Mouse (Mus musculus) natural killer cell, adult 2 months (primary cell): ENCODE results near the gene Stn1.
A peak's percentile ranks its signal among the peaks of the same experiment; 100 is the strongest.

Experiments
- DNase-seq, 2 experiments: peaks; one replicate each; pipeline ENCODE4 v3.0.0; 2022; ENCODE audit warnings: low spot score in 2 of 2

Gene Stn1

DNA sequence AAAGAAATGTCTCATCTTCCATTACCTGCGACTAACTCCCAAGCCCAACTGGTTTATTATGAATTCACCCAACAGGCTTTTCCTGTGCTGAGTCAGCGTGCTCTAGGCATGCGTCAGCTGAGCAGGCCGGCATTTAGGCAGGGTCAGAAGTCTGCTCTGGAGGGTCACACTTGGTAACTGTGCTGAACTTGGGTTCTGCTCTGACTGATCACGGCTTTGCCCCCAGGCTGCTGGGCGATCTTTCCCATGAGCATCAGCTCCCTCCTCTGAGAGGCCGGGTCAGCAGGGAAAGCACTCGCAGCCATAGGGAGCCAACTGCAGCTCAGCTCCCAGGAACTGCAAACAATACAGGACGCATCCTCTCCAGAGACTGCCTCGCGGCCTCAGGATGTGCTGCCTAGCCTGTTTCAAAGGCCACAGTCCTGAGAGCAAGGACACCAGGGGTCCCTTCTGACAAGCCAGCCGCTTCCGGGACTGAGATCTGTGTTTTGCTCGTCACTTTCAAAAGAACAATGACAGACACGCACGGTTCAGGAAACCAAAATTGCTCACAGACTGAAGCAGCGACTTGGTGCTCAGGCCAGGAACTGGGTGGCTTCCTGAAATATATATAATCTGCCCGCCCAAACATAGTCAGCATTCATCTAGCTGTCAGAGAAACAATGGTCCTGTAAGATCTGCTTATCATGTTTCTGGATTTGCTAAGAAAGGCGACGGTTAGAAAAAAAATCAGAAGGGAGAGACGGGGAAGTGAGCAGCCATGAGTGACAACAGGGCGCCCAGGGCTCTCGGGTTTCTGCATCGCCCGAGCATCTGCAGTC lies 26.6 kb downstream of the Stn1 start:
- DNase-seq = peak; percentile 57 to 72

DNA sequence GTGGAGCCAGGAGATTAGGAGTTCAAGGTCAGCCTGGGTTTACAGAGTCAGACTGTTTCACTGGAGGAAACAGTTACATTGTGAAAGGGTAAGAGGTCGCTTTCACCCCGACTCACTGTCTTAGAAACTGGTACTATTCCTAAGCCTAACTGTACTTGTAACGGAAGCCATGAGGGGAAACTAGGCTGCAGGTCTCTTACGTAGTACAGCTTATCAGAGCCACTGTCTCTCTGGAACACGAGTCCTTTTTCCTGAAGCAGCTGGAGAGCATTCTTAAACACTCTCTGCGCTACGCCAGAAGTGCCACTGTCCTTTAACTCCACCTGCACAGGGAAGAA lies 27.2 kb downstream of the Stn1 start:
- DNase-seq = no peak

DNA sequence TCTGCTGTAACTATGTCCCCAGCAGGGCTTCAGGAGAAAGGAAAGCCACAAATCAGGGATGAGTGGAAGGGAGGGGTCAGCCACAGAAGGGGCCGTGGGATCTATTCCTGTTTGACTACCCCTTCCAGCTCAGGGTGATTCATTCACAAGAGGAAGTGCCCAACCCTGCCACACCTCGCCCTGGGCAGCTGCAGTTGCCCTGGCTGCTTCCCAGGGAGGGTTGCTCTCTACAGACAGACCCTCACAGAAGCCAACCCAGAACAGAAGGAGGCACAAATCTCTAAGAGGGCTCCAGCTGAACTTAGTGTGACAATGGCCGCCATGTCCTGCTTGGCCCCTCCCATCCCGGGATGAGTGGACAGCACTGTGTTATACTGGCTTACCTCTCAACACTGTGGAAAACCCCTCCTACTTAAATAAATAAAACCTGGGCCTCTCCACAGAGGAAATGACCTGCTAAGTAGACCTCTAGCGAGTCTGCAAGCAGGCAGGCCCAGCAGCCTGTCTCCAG lies 28.5 kb downstream of the Stn1 start:
- peak in 1 of 2 experiments; percentile 45 for DNase-seq

DNA sequence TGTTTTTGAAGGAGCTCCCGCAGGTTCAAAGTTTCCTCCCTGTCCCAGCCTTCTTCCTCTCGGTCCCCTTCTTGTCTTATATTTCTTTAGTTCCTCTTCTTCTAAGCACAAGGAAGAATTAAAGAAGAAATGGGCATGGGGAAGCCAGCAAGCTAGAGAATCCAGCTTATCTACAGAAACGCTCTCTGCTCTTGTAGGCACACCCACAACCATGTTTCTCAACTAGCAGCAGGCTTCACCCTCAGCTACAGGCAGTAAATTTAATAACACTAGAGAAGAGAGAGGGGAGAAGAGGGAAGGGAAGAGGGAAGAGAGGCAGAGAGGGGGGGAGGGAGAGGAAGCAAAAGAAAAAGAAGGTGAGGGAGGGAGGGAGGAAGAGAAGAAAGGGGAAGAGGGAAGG lies 29.1 kb downstream of the Stn1 start:
- no peak for DNase-seq

DNA sequence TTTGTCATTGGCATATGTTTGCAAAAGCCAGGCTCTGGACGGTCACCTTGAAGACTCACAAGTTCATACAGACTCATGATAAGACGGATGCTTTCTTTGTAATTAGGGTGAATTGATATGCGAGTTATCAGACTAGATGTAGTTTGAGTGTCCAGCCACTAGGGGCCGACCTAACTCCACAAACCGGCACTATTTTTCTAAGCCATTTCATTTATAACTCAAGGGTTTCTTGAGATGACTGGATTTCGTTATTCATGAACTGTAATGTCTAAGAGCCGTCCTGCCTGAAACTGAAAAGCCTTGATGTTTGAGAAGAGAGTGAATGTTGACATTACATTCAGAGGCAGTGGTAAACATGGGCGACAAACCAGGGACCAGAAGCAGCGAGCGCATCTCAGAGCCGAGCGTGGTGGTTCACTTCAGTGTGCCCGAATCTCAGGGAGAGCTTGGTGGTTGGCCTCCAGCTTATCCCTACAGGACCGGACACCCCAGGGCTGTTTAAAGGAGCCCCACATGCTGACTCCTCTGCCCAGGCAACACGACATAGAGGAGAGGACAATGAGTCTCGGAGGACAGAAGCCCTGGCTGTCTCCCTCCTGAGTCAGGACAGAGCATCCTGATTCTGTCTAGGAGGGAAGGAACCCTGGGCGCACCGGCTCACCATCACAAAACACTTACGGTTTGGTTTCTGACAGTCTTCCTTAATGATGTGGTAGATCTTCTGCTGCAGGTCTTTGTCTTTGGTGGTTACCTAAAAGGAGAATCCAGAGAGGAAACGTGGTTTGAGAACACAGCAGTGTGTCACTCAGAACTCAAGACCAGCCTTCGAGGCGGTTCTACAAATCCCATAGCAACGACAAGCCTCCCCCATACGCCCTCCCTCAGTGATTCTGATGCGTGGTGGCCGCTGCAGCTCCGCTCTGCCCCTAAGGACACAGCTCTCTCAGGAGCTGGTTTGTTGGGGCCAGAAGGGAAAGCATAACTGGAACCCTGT lies 29.9 kb downstream of the Stn1 start:
- DNase-seq = peak; percentile 66 to 75

DNA sequence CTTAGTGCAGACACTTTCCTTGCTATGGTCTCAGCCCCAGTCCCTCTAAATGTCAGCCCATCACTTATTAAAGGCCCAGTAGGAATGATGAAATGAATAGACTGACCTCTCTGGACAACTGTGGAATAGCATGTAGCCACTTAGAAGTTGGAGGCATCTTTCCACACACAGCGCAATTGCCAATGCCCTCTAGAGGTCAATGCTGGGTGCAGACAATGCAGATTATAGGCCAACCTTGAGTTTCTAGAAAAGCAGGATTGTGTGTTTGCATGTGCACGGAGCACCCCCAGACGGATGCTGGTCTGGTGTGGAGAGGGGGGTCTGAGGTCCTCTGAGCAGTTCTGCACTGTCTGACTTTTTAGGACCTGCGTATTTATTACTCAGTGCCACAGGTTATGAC lies 33.7 kb downstream of the Stn1 start:
- DNase-seq = peak in 1 of 2 experiments; percentile 29

DNA sequence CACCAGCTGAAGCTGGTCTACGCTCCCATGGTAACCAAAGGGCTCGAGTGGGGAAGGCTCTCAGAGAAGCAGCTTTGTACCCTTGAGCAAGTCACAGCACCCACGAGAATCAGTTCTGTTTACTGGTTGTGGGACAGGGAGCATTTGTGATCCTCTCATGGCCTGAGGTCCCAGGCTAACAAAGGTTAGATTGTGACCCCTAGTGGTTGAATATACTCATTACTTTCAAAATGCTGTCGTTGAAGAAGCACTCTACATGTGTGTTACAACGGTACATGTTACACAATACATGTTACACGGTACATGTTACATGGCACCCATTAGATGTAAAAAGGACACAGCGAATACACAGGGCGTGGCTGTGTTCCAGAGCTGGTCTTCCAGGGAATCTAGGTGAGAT lies 34.7 kb downstream of the Stn1 start:
- no peak for DNase-seq

DNA sequence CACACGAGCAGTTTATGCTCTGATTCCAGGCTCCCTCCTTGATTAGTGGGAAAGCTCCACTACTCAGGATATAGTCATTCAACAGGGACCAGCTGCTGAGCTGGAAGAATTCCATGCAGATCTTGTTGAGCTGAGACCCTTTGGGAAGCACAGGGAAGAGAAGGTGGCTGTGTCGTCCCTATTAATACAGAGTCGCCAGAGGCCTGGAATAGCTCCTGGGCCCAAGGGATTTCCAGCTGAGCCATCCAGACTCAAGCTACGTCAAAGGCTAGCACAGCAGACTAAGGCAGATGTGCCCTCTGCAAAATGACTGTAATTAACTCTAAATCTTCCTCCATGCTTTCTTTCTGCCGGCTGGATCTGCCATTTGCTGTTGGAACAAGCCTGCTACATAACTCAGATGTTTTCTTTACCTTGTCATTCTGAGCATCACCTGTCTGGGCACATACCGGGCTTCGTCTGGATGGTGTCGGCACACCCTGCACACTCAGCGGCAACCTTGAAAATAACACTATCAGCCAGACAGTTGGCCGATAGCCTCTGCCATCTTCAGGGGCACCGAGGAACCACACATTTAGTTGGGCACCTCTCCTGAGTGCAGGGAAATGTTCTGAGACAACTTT lies 36.8 kb downstream of the Stn1 start:
- no peak for DNase-seq

DNA sequence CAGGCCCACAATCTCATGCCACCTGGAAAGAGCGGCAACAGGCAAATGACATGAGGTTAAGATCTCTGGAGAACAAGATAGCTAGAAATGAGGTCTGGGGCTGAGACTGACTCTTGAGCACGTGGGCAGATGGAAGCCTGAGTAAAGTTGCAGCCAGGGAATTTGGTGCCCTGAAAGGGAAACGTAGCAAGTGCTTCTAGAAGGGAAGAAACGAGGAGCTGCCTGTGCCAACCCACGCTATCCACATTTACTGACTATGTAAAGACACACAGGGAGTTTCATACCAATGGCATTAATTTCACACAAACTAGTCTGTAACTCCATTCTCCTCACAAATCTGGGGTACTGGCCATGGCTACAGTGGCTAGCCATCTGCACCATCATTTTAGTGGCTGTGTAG lies 37.5 kb downstream of the Stn1 start:
- no peak for DNase-seq

DNA sequence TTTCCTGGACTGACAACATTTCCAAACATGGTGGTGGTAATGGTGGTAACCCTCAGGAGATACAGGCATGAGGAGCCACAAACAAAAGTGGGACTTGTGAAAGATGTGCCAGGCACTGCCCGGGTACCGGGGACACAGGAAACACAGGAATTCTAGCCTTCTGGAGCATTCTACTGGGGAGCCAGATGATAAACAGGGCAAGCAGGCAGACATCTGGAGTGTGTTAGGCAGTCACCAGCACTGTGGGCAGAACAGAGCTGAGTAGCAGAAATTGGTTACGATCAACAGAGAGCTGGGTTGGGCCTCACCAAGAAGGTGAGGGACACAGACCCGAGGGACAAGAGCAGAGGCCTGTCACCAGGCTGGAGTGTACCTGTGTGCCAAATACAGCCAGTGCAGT lies 38.4 kb downstream of the Stn1 start:
- no peak for DNase-seq

DNA sequence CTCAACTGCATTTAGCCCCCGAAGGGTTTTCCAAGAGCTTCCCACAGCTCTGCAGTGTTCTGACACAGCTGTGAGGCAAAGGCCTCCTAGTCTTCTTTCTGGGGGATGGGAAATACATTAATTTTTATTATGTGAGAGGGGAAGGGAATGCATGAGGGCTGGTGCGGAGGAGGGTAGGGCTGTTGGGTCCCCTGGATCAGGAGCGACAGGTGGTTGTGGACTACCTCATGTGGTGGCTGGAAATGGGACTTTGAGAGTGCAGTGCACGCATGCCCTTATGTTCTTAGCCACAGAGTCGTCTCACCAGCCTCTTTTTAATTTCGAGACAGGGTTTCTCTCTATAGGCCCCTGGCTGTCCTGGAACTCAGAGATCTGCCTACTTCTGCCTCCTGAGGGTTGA lies 39.6 kb downstream of the Stn1 start:
- DNase-seq = no peak

DNA sequence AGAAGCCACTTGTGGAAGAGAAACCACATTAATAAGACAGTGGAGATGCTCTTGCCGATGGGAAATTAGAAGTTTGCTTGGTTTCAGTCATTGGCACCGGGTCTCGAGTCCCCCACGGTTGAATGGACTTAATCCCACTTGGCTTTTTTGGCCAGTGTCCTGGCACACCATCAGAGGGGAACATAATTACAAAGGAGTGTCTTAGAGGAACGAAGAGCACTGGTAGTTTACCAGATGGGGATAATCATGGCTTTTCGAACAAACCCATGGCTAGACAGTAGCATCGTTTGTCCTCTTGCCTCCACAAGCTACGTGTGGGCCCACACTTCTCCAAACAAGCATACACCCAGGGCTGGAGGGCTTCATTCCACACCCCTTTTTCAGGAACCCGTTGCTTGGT lies 40.0 kb downstream of the Stn1 start:
- DNase-seq = no peak

DNA sequence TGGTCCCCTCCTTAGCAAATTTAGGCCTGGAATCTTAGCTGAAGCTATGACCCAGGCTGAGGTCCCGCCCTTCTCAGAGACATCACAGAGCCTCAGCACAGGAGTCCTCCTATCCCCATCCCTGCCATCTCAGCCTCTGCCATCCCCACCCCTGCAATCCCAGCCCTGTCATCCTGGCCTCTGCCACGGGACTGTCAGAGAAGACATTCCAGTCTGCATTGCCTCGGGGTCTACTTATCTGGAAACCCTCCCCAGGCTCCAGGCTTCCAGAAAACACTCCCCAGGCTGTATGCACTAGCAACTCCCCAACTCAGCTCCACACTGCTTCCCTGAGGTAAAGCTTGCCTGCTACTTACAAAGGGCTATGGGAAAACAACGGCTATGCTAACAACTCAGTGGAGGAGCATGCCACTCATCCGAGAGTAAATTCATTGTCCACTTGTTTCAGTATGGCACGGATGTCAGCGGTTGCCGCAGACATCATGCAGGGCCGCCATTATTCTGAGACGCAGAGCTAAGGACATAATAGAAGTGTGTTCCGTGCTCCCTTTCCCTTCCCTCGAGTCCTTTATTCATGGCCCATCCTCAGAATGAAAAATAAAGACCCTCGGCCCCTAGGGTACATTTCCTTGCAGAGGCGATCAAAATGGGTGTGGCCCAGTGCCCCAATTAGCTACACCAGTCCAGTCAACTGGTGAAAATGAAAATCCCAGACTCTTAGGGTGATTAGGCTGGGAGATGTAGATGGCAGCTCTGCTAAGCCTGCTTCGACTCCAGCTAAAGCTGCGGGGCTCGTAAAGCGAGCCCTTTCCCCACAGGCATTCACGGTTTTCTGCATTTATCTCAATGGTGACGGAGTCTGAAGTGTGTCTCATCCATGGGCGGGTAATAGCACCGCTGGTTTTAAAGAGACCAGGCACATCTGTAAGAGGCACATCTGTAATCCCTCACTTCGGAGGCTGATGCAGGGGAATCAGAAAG lies 44.0 kb downstream of the Stn1 start:
- no peak for DNase-seq

DNA sequence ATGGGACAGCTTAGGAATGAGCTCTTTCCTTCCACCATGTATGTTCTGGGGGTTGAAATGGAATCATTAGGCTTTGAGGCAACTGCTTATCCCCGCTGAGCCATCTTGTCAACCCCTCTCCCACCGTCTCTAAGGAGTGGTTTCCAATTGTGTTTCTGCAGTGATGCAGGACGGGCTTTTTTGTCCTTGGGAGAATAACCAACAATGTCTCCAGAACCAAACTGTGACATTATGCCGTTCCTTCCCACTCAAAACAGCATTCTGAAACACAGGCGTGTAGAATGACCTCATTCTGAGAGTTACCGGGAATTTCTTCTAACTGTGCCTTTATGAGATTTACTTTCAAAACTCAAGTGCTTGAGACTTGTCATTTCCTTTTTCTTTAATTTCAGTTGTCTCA lies 44.9 kb downstream of the Stn1 start:
- no peak for DNase-seq

DNA sequence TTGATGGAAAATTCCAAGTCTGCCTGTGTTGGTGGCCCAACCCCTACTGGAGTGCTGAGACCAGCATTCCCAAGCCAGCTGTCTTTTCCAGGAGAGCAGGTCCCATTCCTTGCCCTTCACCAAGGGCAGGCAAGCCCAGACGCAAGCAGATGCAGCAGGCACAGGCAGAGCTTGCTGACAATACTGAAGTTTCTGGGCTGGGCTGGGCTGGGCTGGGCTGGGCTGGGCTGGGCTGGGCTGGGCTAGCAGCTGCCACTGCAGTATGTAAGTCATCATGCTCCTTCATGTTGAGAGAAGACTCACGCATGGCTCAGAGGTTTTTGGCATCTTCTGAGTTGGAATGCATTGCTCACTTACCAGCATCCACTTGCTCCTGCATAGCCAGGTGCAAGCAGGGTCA lies 45.5 kb downstream of the Stn1 start:
- no peak for DNase-seq

DNA sequence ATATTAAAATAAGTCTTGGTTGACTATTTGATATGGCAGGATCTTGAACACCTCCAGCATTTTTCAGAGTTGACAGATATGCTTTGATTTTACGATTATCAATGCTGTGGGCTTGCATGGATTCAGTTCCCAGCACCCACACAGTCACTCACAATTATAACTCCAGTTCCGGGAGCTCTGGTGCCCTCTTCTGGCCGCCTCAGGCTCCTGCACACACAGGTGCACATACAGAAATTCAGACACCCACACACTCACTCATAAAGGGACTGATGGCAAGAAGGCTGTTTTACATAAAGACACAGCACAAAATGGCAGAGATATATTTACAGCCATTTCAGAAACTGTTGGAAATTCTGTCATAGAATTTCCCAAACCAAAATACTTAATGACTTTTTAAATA lies 48.1 kb downstream of the Stn1 start:
- no peak for DNase-seq

DNA sequence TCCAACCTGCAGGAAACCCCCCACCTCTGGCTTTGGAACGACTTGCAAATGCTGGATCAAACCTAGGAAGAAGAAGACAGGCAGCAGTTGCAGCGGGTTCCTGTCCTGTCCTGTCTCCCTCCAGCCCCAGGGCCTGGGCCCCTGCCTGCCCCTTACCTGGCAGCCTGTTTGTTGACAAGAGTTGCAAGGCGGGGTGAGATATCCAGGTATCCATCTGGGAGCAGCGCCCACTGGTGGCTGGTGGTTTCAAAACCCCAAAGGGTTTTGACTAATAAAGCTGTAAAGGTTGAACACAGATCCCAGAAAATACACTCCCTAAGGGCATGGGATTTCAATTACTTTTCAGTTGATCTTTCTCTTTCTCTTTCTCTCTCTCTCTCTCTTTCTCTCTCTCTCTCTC lies 49.1 kb downstream of the Stn1 start:
- DNase-seq = no peak

DNA sequence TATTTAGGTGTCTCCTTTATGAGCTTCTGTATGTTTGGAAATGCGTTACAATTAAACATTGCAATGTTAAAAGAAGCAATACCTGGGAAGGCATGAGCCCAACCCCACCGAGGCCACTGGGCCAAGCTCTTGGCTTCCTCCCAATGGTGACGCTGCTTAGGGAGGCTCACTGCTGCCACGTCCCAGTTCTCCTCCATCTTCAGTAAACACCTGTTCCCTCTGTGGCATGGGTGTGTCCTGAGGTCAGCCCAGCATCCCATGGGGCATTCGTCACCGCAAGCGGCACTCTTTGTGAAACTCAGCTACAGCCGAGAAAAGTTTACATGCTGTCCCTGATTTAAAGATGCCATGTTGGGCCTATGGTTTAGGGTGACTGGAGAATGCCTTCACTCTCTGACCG lies 49.7 kb downstream of the Stn1 start:
- no peak for DNase-seq

DNA sequence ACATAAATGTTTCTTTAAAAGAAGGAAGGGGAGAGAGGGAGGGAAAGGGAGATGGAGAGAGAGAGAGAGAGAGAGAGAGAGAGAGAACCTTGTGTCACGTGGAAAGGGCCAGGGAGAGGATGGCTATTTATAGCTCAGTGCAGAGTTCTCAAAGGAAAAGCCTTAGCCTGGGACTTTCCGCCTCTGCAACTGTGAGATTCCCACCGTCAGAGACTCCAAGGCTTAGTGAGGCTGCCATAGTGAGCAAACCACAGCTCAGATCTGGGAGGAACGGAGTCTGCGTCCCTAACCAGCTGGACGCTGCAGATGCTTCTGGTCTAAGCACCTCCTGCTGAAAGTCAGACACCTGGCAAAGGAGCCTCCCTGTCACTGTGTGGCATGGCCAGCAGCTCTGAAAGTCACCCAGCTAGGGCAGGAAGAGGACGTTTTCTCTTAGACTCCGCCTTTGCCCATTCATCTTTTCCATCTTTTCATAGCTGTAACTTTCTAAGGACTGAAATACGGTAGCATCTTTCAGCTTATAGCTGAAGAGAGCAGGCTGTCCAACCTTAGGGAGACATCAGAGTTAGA lies 51.2 kb downstream of the Stn1 start:
- no peak for DNase-seq

DNA sequence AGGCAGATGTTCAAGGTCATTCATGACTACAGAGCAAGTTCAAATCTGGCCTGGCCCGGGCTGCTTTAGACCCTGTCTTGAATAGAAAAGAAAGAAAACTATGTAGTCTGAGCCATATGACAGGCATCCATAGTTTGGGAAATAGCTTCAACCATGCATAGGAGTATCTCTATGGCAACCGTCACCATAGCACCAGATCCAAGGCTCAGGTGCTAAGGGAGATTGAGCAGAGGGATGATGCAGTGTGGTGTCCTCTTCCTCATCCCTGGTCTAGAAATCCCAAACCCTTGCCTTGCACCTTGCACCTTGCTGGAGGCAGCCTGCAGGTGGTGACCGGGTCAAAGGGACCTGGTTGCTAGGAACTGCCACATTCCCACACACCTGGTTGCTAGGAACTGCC lies 53.2 kb downstream of the Stn1 start:
- no peak for DNase-seq

DNA sequence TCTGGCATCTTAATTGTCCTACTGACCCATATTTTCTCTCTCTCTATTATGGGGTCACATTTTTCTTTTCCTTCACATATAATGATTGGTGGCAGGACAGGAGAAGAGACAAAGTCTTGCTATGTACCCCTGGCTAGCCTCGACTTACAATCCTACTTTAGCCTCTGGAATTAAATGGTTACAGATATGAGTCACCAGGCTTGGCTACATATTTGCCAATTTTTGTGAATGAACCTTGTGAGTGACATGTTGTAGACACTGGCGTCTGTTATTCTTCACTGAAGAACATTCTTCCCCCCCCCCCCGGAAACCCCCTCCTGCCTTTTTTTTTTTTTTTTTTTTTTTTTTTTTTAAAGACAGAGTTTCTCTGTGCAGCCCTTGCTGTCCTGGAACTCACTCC lies 54.0 kb downstream of the Stn1 start:
- DNase-seq = no peak
